Mouse (Mus musculus) E14TG2a.4 (cell line): ENCODE measurements around the gene Rnf114.

ENCODE experiments used
- H3K27me3 ChIP-seq: 2 replicates; pipeline ENCODE4 v1.6.1; 2014; ENCODE audit warnings: low read length, control low read depth; ENCODE audit not compliant: insufficient read depth
- H3K36me3 ChIP-seq: 2 replicates; pipeline ENCODE4 v1.6.1; 2014; ENCODE audit warnings: low read length, control low read depth; ENCODE audit not compliant: insufficient read depth
- H3K4me1 ChIP-seq: replicated peaks from 2 replicates; pipeline ENCODE4 v1.6.1; 2014; ENCODE audit warnings: low read depth, low read length, control low read depth
- H3K4me3 ChIP-seq: replicated peaks from 2 replicates; pipeline ENCODE4 v1.5.1; 2014; ENCODE audit warnings: mild to moderate bottlenecking, low read length
- H3K9me3 ChIP-seq: 2 replicates; pipeline ENCODE4 v1.6.1; 2014; ENCODE audit warnings: low read length, control low read depth
- CTCF ChIP-seq: conservative IDR thresholded peaks from 2 replicates; pipeline ENCODE4 v1.5.1; 2014; ENCODE audit warnings: low read length
- NANOG ChIP-seq: IDR thresholded peaks from 2 replicates; pipeline ENCODE4 v1.6.1; 2014; ENCODE audit warnings: borderline replicate concordance, low read length, mixed read lengths
- POU5F1 ChIP-seq: IDR thresholded peaks from 2 replicates; pipeline ENCODE4 v1.6.1; 2014; ENCODE audit warnings: low read length, borderline replicate concordance

The Rnf114 gene

GRCm38 (mm10) chr2:167491757-167492708 lies at the start of gene Rnf114:
TSS of gene Rnf114 (plus strand) at chr2:167492645.
- TF ChIP-seq POU5F1: no peak
- TF ChIP-seq CTCF: no peak
- TF ChIP-seq NANOG: no peak
- Histone ChIP-seq H3K9me3 (no peaks in the 10 kb centered on the region), H3K36me3 (peaks cover 33% of the 10 kb centered on the region), H3K27me3 (no peaks in the 10 kb centered on the region), H3K4me1 (peaks cover 66% of the 10 kb centered on the region), H3K4me3 (peak within 1 kb of the TSS; percentile 99)

- H3K36me3 ChIP-seq: peaks cover 97% of the 10 kb centered on the region
- peaks cover 81% of the 10 kb centered on the region for H3K4me1 ChIP-seq
- no peaks in the 10 kb centered on the region for H3K27me3 ChIP-seq
- H3K9me3 ChIP-seq: no peaks in the 10 kb centered on the region
- no peak for TF ChIP-seq NANOG
- no peak for TF ChIP-seq CTCF
- TF ChIP-seq POU5F1: no peak
- H3K4me3 ChIP-seq: 0 out of 2 replicates have a peak overlapping the region, but pooled peaks have one; percentile 5
Measured at GRCm38 (mm10) chr2:167443411-167444193, 48.8 kb upstream of the Rnf114 start.

- Histone ChIP-seq H3K27me3 (no peaks in the 10 kb centered on the region), H3K4me1 (peaks cover 97% of the 10 kb centered on the region), H3K4me3 (peak overlapping the region; percentile 61), H3K9me3 (no peaks in the 10 kb centered on the region), H3K36me3 (peaks cover 97% of the 10 kb centered on the region)
- no peak for TF ChIP-seq POU5F1
- no peak for TF ChIP-seq NANOG
- TF ChIP-seq CTCF: no peak
Measured at GRCm38 (mm10) chr2:167445911-167446780, 46.3 kb upstream of the Rnf114 start.

- no peak for TF ChIP-seq POU5F1
- TF ChIP-seq CTCF: no peak
- TF ChIP-seq NANOG: no peak
- H3K36me3 ChIP-seq: peaks cover 95% of the 10 kb centered on the region
- peaks cover 90% of the 10 kb centered on the region for H3K4me1 ChIP-seq
- no peaks in the 10 kb centered on the region for H3K27me3 ChIP-seq
- no peak overlapping the region for H3K4me3 ChIP-seq
- H3K9me3 ChIP-seq: no peaks in the 10 kb centered on the region
Measured at GRCm38 (mm10) chr2:167447207-167447606, 45.2 kb upstream of the Rnf114 start.

GRCm38 (mm10) chr2:167447629-167448028 lies 44.8 kb upstream of the Rnf114 start:
- Histone ChIP-seq H3K4me1 (peaks cover 85% of the 10 kb centered on the region), H3K9me3 (no peaks in the 10 kb centered on the region), H3K36me3 (peaks cover 95% of the 10 kb centered on the region), H3K27me3 (no peaks in the 10 kb centered on the region), H3K4me3 (no peak overlapping the region)
- TF ChIP-seq CTCF: no peak

GRCm38 (mm10) chr2:167449331-167450275 lies 42.8 kb upstream of the Rnf114 start:
- no peak for TF ChIP-seq CTCF
- TF ChIP-seq POU5F1: no peak
- no peak for TF ChIP-seq NANOG
- H3K4me1 ChIP-seq: peaks cover 66% of the 10 kb centered on the region
- H3K4me3 ChIP-seq: peak overlapping the region; percentile 24
- H3K27me3 ChIP-seq: no peaks in the 10 kb centered on the region
- peaks cover 95% of the 10 kb centered on the region for H3K36me3 ChIP-seq
- H3K9me3 ChIP-seq: no peaks in the 10 kb centered on the region

GRCm38 (mm10) chr2:167450647-167451046 lies 41.8 kb upstream of the Rnf114 start:
- Histone ChIP-seq H3K9me3 (no peaks in the 10 kb centered on the region), H3K36me3 (peaks cover 95% of the 10 kb centered on the region), H3K4me3 (no peak overlapping the region), H3K27me3 (no peaks in the 10 kb centered on the region), H3K4me1 (peaks cover 55% of the 10 kb centered on the region)
- TF ChIP-seq NANOG (no peak), POU5F1 (no peak), CTCF (no peak)
